Mouse (Mus musculus) testis, adult 2 months (tissue): ENCODE measurements around the gene Cyp51. TPM values are rescaled to one million over a fixed set of nuclear protein-coding genes. Genes with fewer than 3 reads are reported as not detected.
"Not testable (repeated sequence)": the region's sequence is repeated elsewhere in the genome, so short reads cannot be mapped to it uniquely, and the experiment has no call there.

Experiments
- H3K27ac ChIP-seq: fragments of 200-500 bp; 2 replicates; pipeline ENCODE4 v1.5.1; 2012; ENCODE audit warnings: low read depth, low read length; ENCODE audit not compliant: control insufficient read depth, insufficient read depth
- H3K27me3 ChIP-seq: fragments of 200-500 bp; 2 replicates; pipeline ENCODE4 v1.6.1; 2012; ENCODE audit warnings: mild to moderate bottlenecking, low read length, moderate library complexity; ENCODE audit not compliant: control insufficient read depth, insufficient read depth
- H3K36me3 ChIP-seq: fragments of 200-500 bp; 2 replicates; pipeline ENCODE4 v1.6.1; 2012; ENCODE audit warnings: mild to moderate bottlenecking, low read length; ENCODE audit not compliant: control insufficient read depth, insufficient read depth
- H3K4me1 ChIP-seq: fragments of 200-500 bp; 2 replicates; pipeline ENCODE4 v1.6.1; 2012; ENCODE audit warnings: low read length; ENCODE audit not compliant: control insufficient read depth, insufficient read depth
- H3K4me3 ChIP-seq: fragments of 200-500 bp; 2 replicates; pipeline ENCODE4 v1.5.1; 2012; ENCODE audit warnings: low read depth, mild to moderate bottlenecking, low read length, moderate library complexity, mixed read lengths; ENCODE audit not compliant: control insufficient read depth
- CTCF ChIP-seq: fragments of 200-500 bp; IDR thresholded peaks from 2 replicates; pipeline ENCODE4 v1.5.1; 2012; ENCODE audit warnings: low read depth, mild to moderate bottlenecking, inconsistent platforms, low read length, moderate library complexity; ENCODE audit not compliant: control insufficient read depth, insufficient read depth, insufficient replicate concordance
- POLR2A ChIP-seq: fragments of 200-500 bp; IDR thresholded peaks from 2 replicates; pipeline ENCODE4 v1.6.1; 2012; ENCODE audit warnings: low read depth, mild to moderate bottlenecking, inconsistent platforms, low read length, moderate library complexity; ENCODE audit not compliant: control insufficient read depth
- polyA plus RNA-seq: library from polyadenylated mRNA; depleted of rRNA; stranded (reverse); fragments of >200 nt; gene quantifications from 2 replicates; pipeline ENCODE4 v1.2.3, GENCODE M21; 2012; rRNA removed

Cyp51 gene
- polyA plus RNA-seq, result 72.9 and 88.0 TPM in 2 replicates

- peak; percentile 51 for TF ChIP-seq POLR2A
- no peak for TF ChIP-seq CTCF
These were observed at the start of gene Cyp51 for GRCm38 (mm10) chr5:4104341-4105040. TSS of gene Cyp51 (minus strand) at chr5:4104746.

GRCm38 (mm10) chr5:4112570-4113098 lies 8.1 kb upstream of the Cyp51 start:
- no peak for TF ChIP-seq POLR2A
- no peak overlapping the region for H3K4me3 ChIP-seq
- H3K27me3 ChIP-seq, result no peaks in the 10 kb centered on the region
- no peaks in the 10 kb centered on the region for H3K36me3 ChIP-seq
- no peak overlapping the region for H3K27ac ChIP-seq
- H3K4me1 ChIP-seq, result no peaks in the 10 kb centered on the region; the same call in 1 of the 2 replicates

More at GRCm38 (mm10) chr5:4104341-4105040, at the start of gene Cyp51:
- H3K4me3 ChIP-seq, result peak within 1 kb of the TSS; percentile 92
- no peaks in the 10 kb centered on the region for H3K36me3 ChIP-seq
- no peaks in the 10 kb centered on the region for H3K27me3 ChIP-seq
- H3K27ac ChIP-seq, result peak within 1 kb of the TSS; percentile 96
- H3K4me1 ChIP-seq, result peaks cover 5% of the 10 kb centered on the region

DNA sequence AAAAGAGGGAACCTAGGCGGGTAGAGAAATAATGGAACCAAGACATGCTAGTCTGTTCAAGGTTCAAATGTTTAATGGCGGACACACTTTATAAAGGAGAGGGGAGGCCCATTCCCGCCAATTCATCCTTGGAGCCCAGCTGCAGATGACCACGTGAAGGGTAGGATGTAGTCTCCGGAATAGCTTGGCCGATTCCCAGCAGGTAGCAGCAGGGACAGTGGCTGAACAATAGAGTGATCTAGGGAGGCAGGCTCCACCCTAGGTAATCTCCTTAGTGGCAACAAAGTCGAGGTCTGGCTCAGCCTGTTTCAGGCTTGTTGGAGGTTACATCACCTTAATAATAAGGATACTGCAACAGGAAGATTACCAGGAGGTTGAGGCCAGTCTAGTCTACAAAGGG lies 2.5 kb upstream of the Cyp51 start:
- not testable (repeated sequence) for H3K27me3 ChIP-seq, H3K4me3 ChIP-seq, H3K27ac ChIP-seq

GRCm38 (mm10) chr5:4105651-4106186 lies 1.2 kb upstream of the Cyp51 start:
- Histone ChIP-seq H3K27me3 (no peaks in the 10 kb centered on the region), H3K36me3 (no peaks in the 10 kb centered on the region), H3K4me3 (peak overlapping the region; percentile 50), H3K27ac (no peak overlapping the region), H3K4me1 (peaks cover 5% of the 10 kb centered on the region)
- TF ChIP-seq POLR2A (no peak), CTCF (no peak)

More for the DNA sequence above, 2.5 kb upstream of the Cyp51 start:
- H3K4me1 ChIP-seq, H3K36me3 ChIP-seq: not testable (repeated sequence)

DNA sequence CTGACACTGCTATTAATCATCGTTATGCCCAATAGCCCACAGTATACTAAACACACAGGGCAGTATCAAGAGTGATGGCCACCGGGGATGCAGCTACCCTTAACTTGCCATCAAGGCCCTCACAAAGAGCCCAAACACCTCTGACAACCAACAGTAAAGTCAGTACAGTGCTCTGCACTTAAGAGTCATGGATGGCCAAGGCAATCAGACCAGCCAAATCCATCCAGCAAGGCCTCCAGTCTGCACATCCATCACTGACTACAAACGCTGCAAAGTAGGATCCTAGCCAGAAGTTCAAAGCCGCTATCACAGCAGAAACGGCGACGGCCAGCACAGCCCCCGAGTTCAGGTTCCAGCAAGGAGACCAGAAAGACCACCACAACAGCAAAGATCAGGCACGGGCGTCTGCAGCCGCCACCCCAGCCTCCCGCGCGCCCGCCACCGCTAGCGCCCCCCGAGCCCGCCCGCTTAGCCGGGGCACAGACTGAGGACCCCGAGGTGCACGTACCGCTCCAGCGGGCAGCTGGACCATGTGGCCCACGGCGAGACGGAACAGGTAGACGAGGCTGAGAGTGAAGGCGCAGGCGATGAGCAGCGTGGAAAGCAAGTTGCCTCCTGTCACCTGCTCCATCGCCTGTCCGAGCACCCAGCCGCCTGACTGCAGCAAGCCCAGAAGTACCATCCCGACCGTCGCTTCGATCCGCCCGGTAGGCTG lies 763 bp downstream of the Cyp51 start:
- Histone ChIP-seq H3K27me3 (no peaks in the 10 kb centered on the region), H3K4me3 (peak overlapping the region; percentile 92), H3K27ac (peak overlapping the region; percentile 87), H3K36me3 (no peaks in the 10 kb centered on the region), H3K4me1 (peaks cover 5% of the 10 kb centered on the region)
- TF ChIP-seq CTCF, result no peak
- no peak for TF ChIP-seq POLR2A

DNA sequence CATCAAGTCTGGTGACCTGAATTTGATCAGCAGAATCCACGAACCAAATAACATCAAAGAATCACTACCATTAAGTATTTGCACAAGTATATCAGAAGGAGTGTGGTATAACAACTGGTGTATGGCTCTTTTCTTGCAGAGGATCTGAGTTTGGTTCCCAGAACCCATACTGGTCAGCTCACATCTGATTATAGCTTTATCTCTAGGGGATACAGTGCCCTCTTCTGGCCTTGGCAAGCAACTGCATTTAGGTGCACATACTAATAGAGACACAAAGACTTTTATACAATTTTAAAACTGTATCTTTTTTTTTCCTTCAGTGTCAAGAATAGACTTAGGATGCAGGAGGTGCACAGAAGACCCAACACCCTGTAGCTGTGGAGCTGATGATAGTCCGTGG lies 2.8 kb downstream of the Cyp51 start:
- H3K27ac ChIP-seq, result no peak overlapping the region
- no peaks in the 10 kb centered on the region for H3K36me3 ChIP-seq
- peaks cover 5% of the 10 kb centered on the region for H3K4me1 ChIP-seq
- H3K27me3 ChIP-seq, result no peaks in the 10 kb centered on the region
- TF ChIP-seq CTCF (no peak), POLR2A (no peak)
- peak overlapping the region; percentile 9; the same call in 1 of the 2 replicates for H3K4me3 ChIP-seq

DNA sequence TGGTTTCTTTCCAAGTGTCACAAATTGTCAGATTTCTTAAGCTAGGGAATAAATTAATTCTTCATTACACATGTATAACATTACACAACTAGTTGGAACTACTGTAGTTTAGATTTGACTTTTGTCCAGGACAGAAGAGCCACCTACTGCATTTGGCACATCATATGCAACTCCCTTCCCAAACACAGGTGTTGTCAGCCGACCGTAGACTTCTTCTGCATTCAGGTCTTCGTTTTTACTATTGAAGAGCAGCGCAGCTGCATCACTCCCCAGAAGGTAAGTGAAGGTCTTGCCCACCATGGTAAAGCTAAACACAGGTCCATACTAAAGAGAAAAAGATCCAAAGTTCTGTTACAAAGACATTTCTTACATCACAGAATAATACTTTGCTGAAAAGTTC lies 3.5 kb downstream of the Cyp51 start:
- H3K4me3 ChIP-seq, result no peak overlapping the region; the same call in 1 of the 2 replicates
- H3K27me3 ChIP-seq, result no peaks in the 10 kb centered on the region
- peaks cover 5% of the 10 kb centered on the region for H3K4me1 ChIP-seq
- no peak for TF ChIP-seq POLR2A
- TF ChIP-seq CTCF, result no peak
- H3K27ac ChIP-seq, result no peak overlapping the region
- no peaks in the 10 kb centered on the region for H3K36me3 ChIP-seq
